Mouse (Mus musculus) splenic B cell, adult 2 months (primary cell): Measurements from ENCODE around the gene Fbxl19.
A peak's percentile ranks its signal among the peaks of the same experiment; 100 is the strongest.

ENCODE experiments used
- DNase-seq: peaks from one replicate; pipeline ENCODE4 v3.0.0-alpha.2; 2011; ENCODE audit warnings: low read depth, low spot score
- H3K27me3 ChIP-seq: 2 replicates; pipeline ENCODE4 v1.6.1; 2012; ENCODE audit warnings: mild to moderate bottlenecking, low read length, moderate library complexity, mixed read lengths; ENCODE audit not compliant: control insufficient read depth, poor library complexity, insufficient read depth, severe bottlenecking
- H3K36me3 ChIP-seq: 2 replicates; pipeline ENCODE4 v1.6.1; 2012; ENCODE audit warnings: mild to moderate bottlenecking, low read length, moderate library complexity, mixed read lengths; ENCODE audit not compliant: control insufficient read depth, poor library complexity, insufficient read depth, severe bottlenecking

Fbxl19 gene

DNA sequence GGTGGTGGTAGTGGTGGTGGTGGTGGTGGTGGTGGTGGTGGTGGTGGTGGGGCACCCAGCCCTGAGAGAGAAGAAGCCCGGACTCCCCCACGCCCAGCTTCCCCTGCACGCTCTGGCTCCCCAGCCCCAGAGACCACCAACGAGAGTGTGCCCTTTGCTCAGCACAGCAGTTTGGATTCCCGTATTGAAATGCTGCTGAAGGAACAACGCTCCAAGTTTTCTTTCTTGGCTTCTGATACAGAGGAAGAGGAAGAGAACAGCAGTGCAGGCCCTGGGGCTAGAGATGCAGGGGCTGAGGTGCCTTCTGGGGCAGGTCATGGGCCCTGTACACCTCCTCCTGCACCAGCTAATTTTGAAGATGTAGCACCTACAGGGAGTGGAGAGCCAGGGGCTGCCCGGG lies 41.0 kb downstream of the Fbxl19 start, which contains the start of gene Gm49388:
Gene Gm49388, plus strand, starts transcription at position 301 of the 400 bp plus-strand sequence.
- no peak for DNase-seq
- peaks cover 29% of the 10 kb centered on the region for H3K36me3 ChIP-seq
- H3K27me3 ChIP-seq = no peaks in the 10 kb centered on the region

DNA sequence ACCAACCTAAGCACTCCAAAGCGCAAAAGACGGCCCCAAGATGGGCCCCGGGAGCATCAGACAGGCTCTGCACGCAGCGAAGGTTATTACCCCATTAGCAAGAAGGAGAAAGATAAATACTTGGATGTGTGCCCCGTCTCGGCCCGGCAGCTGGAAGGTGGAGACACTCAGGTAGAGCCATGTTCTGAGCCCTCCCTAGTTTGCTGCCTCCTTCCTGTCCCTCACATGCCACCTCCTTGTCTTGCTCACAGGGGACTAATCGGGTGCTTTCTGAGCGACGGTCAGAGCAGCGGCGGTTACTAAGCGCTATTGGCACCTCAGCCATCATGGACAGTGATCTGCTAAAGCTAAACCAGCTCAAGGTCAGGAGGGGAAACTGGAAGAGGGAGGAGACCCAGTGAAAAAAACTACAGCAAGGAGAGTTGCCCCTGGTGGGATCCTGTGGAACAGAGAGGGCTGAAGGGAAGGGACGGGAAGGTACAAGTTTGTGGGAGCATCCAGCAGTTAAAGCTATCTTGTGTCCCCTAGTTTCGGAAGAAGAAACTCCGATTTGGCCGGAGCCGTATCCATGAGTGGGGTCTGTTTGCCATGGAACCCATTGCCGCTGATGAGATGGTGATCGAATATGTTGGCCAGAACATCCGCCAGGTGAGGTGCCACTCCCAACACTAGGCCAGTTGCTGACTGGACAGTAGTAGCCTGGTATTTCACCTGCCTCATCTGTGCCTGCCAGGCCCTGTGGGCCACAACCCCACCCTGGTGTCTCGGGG lies 52.9 kb downstream of the Fbxl19 start:
- no peaks in the 10 kb centered on the region for H3K27me3 ChIP-seq
- no peak for DNase-seq

DNA sequence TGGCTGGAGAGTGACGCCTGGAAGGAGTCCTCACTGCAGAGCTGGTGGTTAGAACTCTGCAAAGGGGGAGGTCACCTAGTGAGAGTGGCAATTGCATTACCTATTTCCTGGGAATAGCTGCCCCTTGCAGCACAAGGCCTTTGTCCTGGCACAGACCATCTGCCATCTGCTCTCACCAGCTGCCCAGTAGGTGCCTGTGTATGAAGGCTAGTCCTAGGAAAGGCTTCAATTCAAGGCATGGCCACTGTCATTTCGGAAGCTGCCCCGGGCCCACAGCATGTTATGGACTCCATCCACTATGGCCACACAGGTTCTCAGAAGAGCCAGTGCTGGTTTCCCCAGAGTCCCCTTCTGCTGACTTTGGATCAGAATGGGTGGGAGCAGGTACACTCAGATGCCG lies 54.2 kb downstream of the Fbxl19 start:
- DNase-seq = no peak

More for the DNA sequence above, 52.9 kb downstream of the Fbxl19 start:
- H3K36me3 ChIP-seq = peaks cover 10% of the 10 kb centered on the region

GRCm38 (mm10) chr7:127799211-127799610 lies 54.9 kb downstream of the Fbxl19 start:
- Histone ChIP-seq H3K36me3 (peaks cover 8% of the 10 kb centered on the region), H3K27me3 (no peaks in the 10 kb centered on the region)
- no peak for DNase-seq

More for the DNA sequence above, 54.2 kb downstream of the Fbxl19 start:
- H3K36me3 ChIP-seq = peaks cover 8% of the 10 kb centered on the region
- no peaks in the 10 kb centered on the region for H3K27me3 ChIP-seq

DNA sequence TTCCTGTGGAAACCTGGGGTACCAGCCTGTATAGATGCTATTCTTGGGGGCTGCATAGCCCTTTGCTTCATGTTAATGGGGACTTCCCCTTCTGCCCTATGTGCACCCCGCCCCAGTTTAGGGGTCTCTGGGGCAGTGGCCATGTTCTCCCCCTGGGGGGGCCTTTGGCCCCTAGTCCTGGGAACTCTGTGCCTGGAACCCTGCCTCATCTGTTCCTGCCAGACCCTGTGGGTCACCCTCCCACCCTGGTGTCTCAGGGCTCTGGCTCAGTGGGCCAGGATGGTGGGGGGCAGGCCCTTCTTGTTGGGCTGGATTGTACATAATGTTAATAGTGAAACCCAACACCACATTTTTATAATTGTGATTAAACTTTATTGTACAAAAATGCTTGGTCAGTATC lies 55.4 kb downstream of the Fbxl19 start:
- DNase-seq = no peak
- Histone ChIP-seq H3K36me3 (peaks cover 8% of the 10 kb centered on the region), H3K27me3 (no peaks in the 10 kb centered on the region)

GRCm38 (mm10) chr7:127800435-127801009 lies 56.2 kb downstream of the Fbxl19 start, which contains the start of gene Hsd3b7:
Gene Hsd3b7, plus strand, starts transcription at chr7:127800604.
- H3K36me3 ChIP-seq = peaks cover 8% of the 10 kb centered on the region
- no peaks in the 10 kb centered on the region for H3K27me3 ChIP-seq
- DNase-seq = peak; percentile 78

DNA sequence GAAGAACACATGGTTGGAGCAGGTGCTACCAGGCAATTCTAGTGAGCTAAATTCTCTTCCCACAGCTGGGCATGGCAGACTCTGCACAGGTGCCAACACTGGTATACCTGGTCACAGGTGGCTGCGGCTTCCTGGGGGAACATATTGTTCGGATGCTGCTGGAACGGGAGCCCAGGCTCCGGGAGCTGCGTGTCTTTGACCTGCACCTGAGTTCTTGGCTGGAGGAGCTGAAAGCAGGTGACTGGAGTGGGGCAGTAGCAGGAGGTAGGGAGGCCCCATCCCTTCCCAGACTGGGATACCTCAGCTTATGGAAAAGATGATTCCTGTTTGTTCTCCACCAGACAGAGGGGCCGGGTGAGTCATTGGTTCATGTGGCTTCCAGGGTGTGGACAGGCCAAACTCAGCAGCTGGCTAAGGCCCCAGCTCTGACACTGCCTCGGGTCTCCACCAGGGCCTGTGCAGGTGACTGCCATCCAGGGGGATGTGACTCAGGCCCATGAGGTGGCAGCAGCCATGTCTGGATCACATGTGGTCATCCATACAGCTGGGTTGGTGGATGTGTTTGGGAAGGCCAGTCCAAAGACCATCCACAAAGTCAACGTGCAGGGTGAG lies 56.8 kb downstream of the Fbxl19 start:
- Histone ChIP-seq H3K36me3 (peaks cover 3% of the 10 kb centered on the region), H3K27me3 (no peaks in the 10 kb centered on the region)
- no peak for DNase-seq

- H3K36me3 ChIP-seq = peaks cover 2% of the 10 kb centered on the region; the same call in 1 of the 2 replicates
- DNase-seq = no peak
Measured at GRCm38 (mm10) chr7:127802313-127802712, 58.0 kb downstream of the Fbxl19 start.

GRCm38 (mm10) chr7:127808821-127809220 lies 64.5 kb downstream of the Fbxl19 start:
- Histone ChIP-seq H3K27me3 (no peaks in the 10 kb centered on the region), H3K36me3 (no peaks in the 10 kb centered on the region)
- no peak for DNase-seq

More at GRCm38 (mm10) chr7:127802313-127802712, 58.0 kb downstream of the Fbxl19 start:
- no peaks in the 10 kb centered on the region for H3K27me3 ChIP-seq

GRCm38 (mm10) chr7:127809846-127810245 lies 65.5 kb downstream of the Fbxl19 start:
- no peaks in the 10 kb centered on the region for H3K27me3 ChIP-seq
- DNase-seq = no peak
- no peaks in the 10 kb centered on the region for H3K36me3 ChIP-seq

DNA sequence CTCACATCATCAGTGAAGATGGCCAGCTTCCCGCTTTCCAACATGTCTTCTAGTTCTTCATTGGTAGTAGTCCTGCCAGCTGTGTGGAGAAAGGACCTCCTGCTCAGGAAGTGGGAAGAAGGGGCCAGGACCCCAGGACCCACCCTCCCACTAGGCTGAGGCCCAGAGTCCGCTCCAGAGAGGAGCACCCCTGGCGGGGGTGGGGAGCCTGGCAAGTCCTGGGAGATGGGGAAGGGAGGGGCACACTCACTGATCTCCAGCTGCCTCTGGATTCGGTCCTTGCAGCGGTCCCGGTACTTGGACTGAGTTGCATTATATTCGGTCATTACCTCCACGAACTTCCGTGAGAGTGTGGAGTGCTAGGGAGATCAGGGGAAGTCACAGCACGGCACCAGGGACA lies 66.3 kb downstream of the Fbxl19 start:
- DNase-seq = no peak
- no peaks in the 10 kb centered on the region for H3K36me3 ChIP-seq
- H3K27me3 ChIP-seq = no peaks in the 10 kb centered on the region

DNA sequence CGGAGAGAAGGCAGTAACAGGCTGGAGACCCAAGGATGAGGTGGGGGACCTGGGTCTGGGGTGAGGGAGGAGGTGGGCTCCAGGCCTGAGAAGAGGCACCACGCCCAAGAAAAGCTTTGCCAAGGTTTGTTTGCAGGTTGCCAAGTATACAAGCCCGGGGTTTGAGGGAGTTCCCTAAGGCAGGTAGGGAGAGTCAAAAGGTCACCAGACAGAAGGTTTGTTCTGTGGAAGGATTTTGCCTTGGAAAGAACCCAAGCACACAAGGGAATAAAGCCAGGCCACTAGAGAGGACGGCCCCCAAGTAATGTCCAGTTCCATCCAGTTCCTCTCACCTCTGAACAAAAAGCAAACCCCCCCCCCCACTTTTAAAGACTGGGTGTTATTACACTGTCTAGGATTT lies 66.9 kb downstream of the Fbxl19 start:
- DNase-seq = no peak
- Histone ChIP-seq H3K27me3 (no peaks in the 10 kb centered on the region), H3K36me3 (no peaks in the 10 kb centered on the region)

GRCm38 (mm10) chr7:127812292-127812691 lies 67.9 kb downstream of the Fbxl19 start:
- Histone ChIP-seq H3K27me3 (no peaks in the 10 kb centered on the region), H3K36me3 (no peaks in the 10 kb centered on the region)
- DNase-seq = no peak

DNA sequence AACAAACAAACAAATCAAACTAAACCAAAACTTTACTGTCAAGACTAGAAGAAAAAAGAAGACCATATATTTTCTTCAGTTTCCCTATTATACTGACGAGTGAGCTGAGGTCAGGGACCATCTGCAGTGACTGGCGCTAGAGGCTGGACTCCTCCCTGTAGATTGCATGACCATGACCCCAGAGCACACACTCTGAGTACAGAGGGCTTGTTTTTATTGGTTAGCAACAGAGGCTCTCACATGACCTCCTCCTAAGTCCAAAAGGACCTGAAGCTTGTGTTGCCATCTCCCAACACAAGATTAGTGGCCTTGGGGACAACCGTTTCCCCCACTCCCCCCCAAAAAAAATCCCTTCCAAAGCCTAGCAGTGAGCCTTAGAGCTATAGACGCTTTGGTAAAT lies 69.5 kb downstream of the Fbxl19 start:
- H3K27me3 ChIP-seq = no peaks in the 10 kb centered on the region
- no peaks in the 10 kb centered on the region for H3K36me3 ChIP-seq
- no peak for DNase-seq
